Mouse (Mus musculus): ENCODE measurements around the gene Scml4. TPM values are rescaled to one million over a fixed set of nuclear protein-coding genes. Genes with fewer than 3 reads are reported as not detected.

Gene Scml4
- polyA plus RNA-seq, 1 experiment: 1.3 TPM

GRCm38 (mm10) chr10:42913196-42913595 is 53.0 kb downstream of the Scml4 start:
- H3K4me3 ChIP-seq (ENCODE audit: insufficient read depth, low read length): no peak overlapping the region
- no peak overlapping the region for H3K27ac ChIP-seq (ENCODE audit: insufficient read depth, low read length)
- TF ChIP-seq CTCF (IDR thresholded peaks at IDR 0.05; ENCODE audit: extremely low read depth, insufficient read depth, low read length) (no peak), POLR2A (IDR thresholded peaks at IDR 0.05; ENCODE audit: extremely low read depth, insufficient read depth, low read length) (no peak)
- peaks cover 2% of the 10 kb centered on the region; the same call in 1 of the 2 replicates for H3K4me1 ChIP-seq (ENCODE audit: control insufficient read depth, insufficient read depth, low read length)

- TF ChIP-seq POLR2A (IDR thresholded peaks at IDR 0.05; ENCODE audit: extremely low read depth, insufficient read depth, low read length): no peak
- no peak for TF ChIP-seq CTCF (IDR thresholded peaks at IDR 0.05; ENCODE audit: extremely low read depth, insufficient read depth, low read length)
- Histone ChIP-seq H3K27ac (ENCODE audit: insufficient read depth, low read length) (no peak overlapping the region), H3K4me1 (ENCODE audit: control insufficient read depth, insufficient read depth, low read length) (peaks cover 2% of the 10 kb centered on the region; the same call in 1 of the 2 replicates), H3K4me3 (ENCODE audit: insufficient read depth, low read length) (no peak overlapping the region)
These were observed 54.0 kb downstream of the Scml4 start for GRCm38 (mm10) chr10:42914146-42914545.

DNA sequence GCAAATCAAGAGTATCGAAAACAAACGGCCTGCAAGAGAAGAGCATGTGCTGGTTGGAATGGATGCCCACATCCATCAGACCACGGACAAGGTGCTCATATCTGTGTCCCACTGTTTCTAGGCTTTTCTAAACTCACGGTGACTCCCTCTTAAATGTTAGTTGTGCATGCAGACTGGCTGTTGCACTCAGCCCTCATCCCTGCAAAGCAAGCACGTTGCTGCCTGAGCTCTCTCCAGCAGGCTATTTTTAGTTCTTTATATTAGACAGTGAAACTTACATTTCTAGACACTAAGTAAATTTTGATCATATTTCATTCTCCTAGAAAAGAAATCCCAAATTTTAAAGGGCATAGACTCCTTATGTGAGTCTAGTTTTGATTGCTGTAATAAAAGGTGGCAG is 57.2 kb downstream of the Scml4 start:
- Histone ChIP-seq H3K4me1 (ENCODE audit: control insufficient read depth, insufficient read depth, low read length) (peaks cover 2% of the 10 kb centered on the region; the same call in 1 of the 2 replicates), H3K27ac (ENCODE audit: insufficient read depth, low read length) (no peak overlapping the region), H3K4me3 (ENCODE audit: insufficient read depth, low read length) (no peak overlapping the region)
- TF ChIP-seq POLR2A (IDR thresholded peaks at IDR 0.05; ENCODE audit: extremely low read depth, insufficient read depth, low read length): no peak
- no peak for TF ChIP-seq CTCF (IDR thresholded peaks at IDR 0.05; ENCODE audit: extremely low read depth, insufficient read depth, low read length)

DNA sequence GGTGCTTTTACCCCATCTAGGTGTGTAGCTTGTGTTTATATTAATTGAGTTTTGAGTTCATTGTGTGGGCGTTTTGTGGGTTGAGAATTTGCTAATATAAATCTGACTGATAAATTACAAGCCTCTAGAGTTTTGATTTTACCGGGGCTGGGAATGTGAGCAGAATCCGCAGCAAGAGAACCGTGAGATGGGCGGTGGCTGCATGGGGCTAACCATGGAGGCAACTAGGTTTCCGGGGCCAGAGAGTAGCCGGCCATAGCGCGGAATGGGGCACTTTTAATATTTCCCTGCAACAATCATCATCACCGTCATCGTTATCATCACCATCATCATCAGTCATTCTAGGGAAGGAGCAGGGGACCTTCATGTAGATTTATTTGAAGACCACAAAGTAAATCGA is 59.6 kb downstream of the Scml4 start:
- no peak for TF ChIP-seq CTCF (IDR thresholded peaks at IDR 0.05; ENCODE audit: extremely low read depth, insufficient read depth, low read length)
- no peak for TF ChIP-seq POLR2A (IDR thresholded peaks at IDR 0.05; ENCODE audit: extremely low read depth, insufficient read depth, low read length)
- Histone ChIP-seq H3K27ac (ENCODE audit: insufficient read depth, low read length) (no peak overlapping the region), H3K4me1 (ENCODE audit: control insufficient read depth, insufficient read depth, low read length) (peaks cover 2% of the 10 kb centered on the region; the same call in 1 of the 2 replicates), H3K4me3 (ENCODE audit: insufficient read depth, low read length) (no peak overlapping the region)

DNA sequence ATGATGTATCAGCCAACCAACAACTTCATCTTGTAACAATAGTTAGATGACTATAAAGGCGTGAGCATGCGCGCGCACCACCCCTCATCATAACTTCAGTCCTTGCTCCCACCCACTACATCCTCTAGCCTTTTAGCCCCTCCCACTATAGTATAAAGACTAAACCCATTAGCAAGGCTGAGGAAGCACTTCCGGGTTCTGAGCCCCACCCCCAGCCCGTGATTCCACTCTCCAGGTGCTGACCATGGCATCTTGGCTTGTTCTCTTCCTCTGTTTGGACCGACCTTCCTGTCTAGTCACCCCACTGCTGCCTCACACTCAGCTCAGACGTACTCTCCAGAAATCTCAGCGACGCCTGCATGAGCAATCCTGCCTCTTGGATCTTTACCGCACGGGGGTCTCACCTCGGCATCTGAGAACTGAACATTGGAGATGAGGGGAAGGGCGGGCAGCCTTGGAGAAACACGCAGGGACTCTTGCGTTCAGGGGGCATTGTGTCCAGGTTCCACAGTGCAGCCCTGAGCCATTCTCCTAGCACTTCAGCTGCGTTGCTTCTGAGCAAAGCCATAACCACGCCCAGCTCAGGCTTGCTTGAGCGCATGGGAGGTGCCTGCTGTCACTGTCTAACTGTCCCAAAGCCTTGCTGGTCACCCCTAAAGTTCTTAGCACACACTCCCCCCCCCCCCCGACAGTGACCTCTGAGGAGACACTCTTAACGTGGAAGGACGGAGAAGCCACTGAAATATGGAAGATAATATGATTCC is 65.1 kb downstream of the Scml4 start:
- TF ChIP-seq CTCF (IDR thresholded peaks at IDR 0.05; ENCODE audit: extremely low read depth, insufficient read depth, low read length): no peak
- no peak for TF ChIP-seq POLR2A (IDR thresholded peaks at IDR 0.05; ENCODE audit: extremely low read depth, insufficient read depth, low read length)
- H3K27ac ChIP-seq (ENCODE audit: insufficient read depth, low read length): no peak overlapping the region
- H3K4me3 ChIP-seq (ENCODE audit: insufficient read depth, low read length): no peak overlapping the region
- no peaks in the 10 kb centered on the region for H3K4me1 ChIP-seq (ENCODE audit: control insufficient read depth, insufficient read depth, low read length)

DNA sequence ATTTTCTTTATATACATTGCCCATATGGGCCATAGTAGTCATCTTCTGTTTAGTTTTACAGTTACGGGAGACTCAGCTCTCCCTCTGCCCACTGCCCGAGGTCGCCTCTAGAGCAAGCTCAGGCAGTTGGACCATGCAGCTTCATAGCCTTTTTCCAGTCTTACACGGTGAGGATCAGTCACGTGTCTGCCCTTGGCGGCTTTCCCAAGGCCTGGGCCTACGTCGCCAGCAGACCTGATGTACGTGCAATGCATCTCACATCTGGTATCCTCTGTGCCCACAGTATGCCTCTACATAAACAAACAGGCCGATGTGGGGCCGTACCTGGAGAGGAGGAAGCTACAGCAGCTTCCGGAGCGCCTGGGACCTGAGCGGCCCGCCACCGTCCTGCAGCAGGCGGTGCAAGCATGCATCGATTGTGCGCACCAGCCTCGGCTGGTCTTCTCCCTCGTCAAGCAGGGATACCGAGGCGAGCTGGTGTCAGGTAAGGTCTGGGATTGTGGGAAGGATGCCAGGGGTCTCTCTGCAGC is 70.0 kb downstream of the Scml4 start:
- Histone ChIP-seq H3K27ac (ENCODE audit: insufficient read depth, low read length) (no peak overlapping the region), H3K4me1 (ENCODE audit: control insufficient read depth, insufficient read depth, low read length) (no peaks in the 10 kb centered on the region), H3K4me3 (ENCODE audit: insufficient read depth, low read length) (no peak overlapping the region)
- TF ChIP-seq POLR2A (IDR thresholded peaks at IDR 0.05; ENCODE audit: extremely low read depth, insufficient read depth, low read length) (no peak), CTCF (IDR thresholded peaks at IDR 0.05; ENCODE audit: extremely low read depth, insufficient read depth, low read length) (no peak)

DNA sequence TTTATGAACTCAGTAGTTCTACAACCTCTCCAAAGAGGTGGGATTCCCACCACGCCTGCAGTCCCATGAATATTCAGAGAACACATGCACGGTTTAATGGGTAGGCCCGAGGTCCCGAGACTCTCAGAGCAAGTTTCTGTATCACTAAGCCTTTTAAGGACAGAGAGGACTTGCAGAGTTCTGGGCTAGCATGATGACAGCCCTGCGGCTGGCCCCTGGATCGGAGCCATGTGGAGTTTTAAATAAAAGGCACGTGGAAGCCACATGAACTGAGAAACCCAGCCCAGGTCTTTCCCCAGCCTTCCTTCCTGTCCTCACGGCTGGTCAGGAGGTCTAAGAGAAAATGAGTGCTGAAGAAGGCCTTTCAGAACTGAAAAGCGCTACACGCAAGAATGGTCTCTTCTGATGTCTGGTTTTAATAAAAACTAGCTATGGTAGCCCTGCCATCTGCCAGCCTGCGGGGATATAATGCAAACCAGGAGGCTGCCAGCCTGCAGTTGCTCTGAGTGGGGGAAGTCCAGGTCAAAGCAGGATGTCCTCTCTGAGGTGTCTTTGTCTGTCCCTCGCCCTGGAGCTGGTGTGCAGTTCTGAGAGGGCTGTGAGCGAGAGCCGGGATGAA is 72.8 kb downstream of the Scml4 start:
- no peak for TF ChIP-seq POLR2A (IDR thresholded peaks at IDR 0.05; ENCODE audit: extremely low read depth, insufficient read depth, low read length)
- TF ChIP-seq CTCF (IDR thresholded peaks at IDR 0.05; ENCODE audit: extremely low read depth, insufficient read depth, low read length): no peak
- H3K27ac ChIP-seq (ENCODE audit: insufficient read depth, low read length): no peak overlapping the region
- no peak overlapping the region for H3K4me3 ChIP-seq (ENCODE audit: insufficient read depth, low read length)
- H3K4me1 ChIP-seq (ENCODE audit: control insufficient read depth, insufficient read depth, low read length): no peaks in the 10 kb centered on the region

DNA sequence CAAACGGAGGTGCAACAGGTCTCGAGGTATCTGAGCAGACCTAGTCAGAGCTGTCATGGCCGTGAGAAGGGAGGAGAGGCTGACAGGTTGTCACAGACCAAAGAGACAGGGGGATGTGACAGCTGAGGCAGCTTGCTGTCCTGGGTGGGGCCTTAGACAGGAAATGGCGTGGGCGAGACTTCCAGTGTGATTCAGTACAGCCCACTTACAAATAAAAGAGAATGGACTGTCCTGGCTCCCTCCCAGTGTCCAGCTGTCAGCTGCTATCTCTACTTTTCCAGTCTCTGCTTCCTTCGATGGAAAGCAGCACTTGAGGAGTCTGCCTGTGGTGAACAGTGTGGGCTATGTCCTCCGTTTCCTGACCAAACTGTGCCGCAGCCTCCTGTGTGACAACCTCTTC is 74.5 kb downstream of the Scml4 start:
- TF ChIP-seq CTCF (IDR thresholded peaks at IDR 0.05; ENCODE audit: extremely low read depth, insufficient read depth, low read length) (no peak), POLR2A (IDR thresholded peaks at IDR 0.05; ENCODE audit: extremely low read depth, insufficient read depth, low read length) (no peak)
- H3K4me1 ChIP-seq (ENCODE audit: control insufficient read depth, insufficient read depth, low read length): no peaks in the 10 kb centered on the region
- no peak overlapping the region for H3K27ac ChIP-seq (ENCODE audit: insufficient read depth, low read length)
- H3K4me3 ChIP-seq (ENCODE audit: insufficient read depth, low read length): no peak overlapping the region

DNA sequence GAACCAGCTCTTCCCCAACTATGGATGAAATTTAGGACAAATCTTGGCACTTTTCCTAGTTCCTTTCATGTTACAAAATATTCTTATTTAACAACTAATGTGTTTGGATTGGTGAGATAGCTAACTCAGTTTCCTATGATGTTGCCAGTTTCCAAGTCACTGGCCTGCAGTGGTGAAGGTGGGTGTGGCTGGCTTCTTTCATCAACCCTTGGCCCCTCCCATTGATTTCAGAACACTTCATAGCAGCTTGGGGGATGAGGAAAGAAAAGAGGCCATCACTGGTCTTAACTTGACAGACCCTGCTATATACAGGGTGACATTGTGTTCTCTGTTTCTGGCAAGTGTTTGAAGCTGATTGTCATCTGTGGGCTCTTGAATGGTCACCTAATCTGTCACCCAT is 76.0 kb downstream of the Scml4 start:
- TF ChIP-seq CTCF (IDR thresholded peaks at IDR 0.05; ENCODE audit: extremely low read depth, insufficient read depth, low read length) (no peak), POLR2A (IDR thresholded peaks at IDR 0.05; ENCODE audit: extremely low read depth, insufficient read depth, low read length) (no peak)
- H3K27ac ChIP-seq (ENCODE audit: insufficient read depth, low read length): no peak overlapping the region
- no peak overlapping the region for H3K4me3 ChIP-seq (ENCODE audit: insufficient read depth, low read length)
- no peaks in the 10 kb centered on the region for H3K4me1 ChIP-seq (ENCODE audit: control insufficient read depth, insufficient read depth, low read length)

DNA sequence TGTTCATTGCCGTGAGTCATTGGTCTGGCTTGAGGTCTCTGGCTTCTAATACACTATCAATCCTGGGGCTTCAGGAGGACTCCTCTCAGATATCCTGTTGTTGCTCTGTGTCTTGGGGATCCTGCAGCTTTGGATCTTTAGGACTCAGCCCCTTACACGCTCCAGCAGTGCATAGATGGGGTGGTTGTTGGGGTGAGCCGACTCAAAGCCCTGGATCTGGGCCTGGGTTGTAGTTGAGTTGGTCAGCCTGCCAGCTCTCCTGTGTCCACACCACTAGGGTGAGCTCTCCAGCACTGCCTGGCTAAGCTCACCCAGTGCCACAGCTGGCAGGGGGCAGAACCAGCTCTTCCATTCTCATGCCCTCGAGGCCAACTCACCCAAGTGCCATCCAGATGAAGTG is 78.2 kb downstream of the Scml4 start:
- Histone ChIP-seq H3K4me3 (ENCODE audit: insufficient read depth, low read length) (no peak overlapping the region), H3K4me1 (ENCODE audit: control insufficient read depth, insufficient read depth, low read length) (no peaks in the 10 kb centered on the region), H3K27ac (ENCODE audit: insufficient read depth, low read length) (no peak overlapping the region)
- TF ChIP-seq POLR2A (IDR thresholded peaks at IDR 0.05; ENCODE audit: extremely low read depth, insufficient read depth, low read length) (no peak), CTCF (IDR thresholded peaks at IDR 0.05; ENCODE audit: extremely low read depth, insufficient read depth, low read length) (no peak)

All from cortical plate, adult 2 months (tissue).